Mouse (Mus musculus): Measurements from ENCODE around the gene Fam172a. TPM values are rescaled to one million over a fixed set of nuclear protein-coding genes. Genes with fewer than 3 reads are reported as not detected.

Fam172a gene
- total and polyA plus RNA-seq, 3 experiments = 3.0 to 9.4 (median 8.5) TPM

GRCm38 (mm10) chr13:78090701-78091100 is 388.9 kb downstream of the Fam172a start:
- H3K36me3 ChIP-seq (ENCODE audit: control insufficient read depth, insufficient read depth, low read length) = no peaks in the 10 kb centered on the region
- H3K27ac ChIP-seq = no peak overlapping the region
- H3K27me3 ChIP-seq (ENCODE audit: control insufficient read depth, insufficient read depth, low read length) = no peaks in the 10 kb centered on the region; the same call in 1 of the 2 replicates
- H3K9ac ChIP-seq (ENCODE audit: low read depth, low read length) = no peak overlapping the region
- no peaks in the 10 kb centered on the region for H3K4me1 ChIP-seq (ENCODE audit: control insufficient read depth, insufficient read depth, low read length)
- TF ChIP-seq CTCF (IDR thresholded peaks at IDR 0.05) = no peak
- no peak for TF ChIP-seq EP300 (IDR thresholded peaks at IDR 0.05; ENCODE audit: insufficient read depth, low read depth, low read length)
- no peak for TF ChIP-seq POLR2A (IDR thresholded peaks at IDR 0.05; ENCODE audit: insufficient read depth, low read depth, low read length)
- H3K4me3 ChIP-seq = no peak overlapping the region
- intact Hi-C loops (cut with DNase I) = no loop called here
- DNase-seq = no peak
- no peaks in the 10 kb centered on the region for H3K79me2 ChIP-seq (replicated peaks; ENCODE audit: control insufficient read depth, insufficient read depth, low read length)

DNA sequence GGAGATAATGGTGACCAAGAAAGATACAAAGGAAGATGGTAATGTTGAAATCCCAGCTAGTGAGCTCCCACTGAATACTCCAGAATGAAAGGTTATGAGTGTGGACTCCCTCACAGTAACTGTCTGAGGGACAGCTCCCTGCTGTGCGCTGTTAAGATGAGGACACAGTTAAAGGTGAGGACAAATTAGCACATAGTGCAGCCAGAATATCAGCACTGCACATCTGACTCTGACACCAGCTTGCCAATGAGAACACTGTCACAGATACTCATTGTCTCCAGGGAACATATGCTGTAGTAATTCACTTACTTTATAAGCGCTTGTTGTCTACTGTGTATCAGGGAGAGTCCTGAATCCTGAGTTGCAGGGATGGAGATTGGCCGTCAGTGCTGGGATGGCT is 390.1 kb downstream of the Fam172a start:
- 89% methylated on average over 3 of the region's 3 CpGs for WGBS
- no peaks in the 10 kb centered on the region; the same call in 1 of the 2 replicates for H3K27me3 ChIP-seq (ENCODE audit: control insufficient read depth, insufficient read depth, low read length)
- no peak overlapping the region for H3K4me3 ChIP-seq
- H3K9ac ChIP-seq (ENCODE audit: low read depth, low read length) = no peak overlapping the region
- no peaks in the 10 kb centered on the region for H3K4me1 ChIP-seq (ENCODE audit: control insufficient read depth, insufficient read depth, low read length)
- no peak for DNase-seq
- no peak overlapping the region for H3K27ac ChIP-seq
- TF ChIP-seq CTCF (IDR thresholded peaks at IDR 0.05) = no peak
- intact Hi-C loops (cut with DNase I) = no loop called here
- no peaks in the 10 kb centered on the region for H3K79me2 ChIP-seq (replicated peaks; ENCODE audit: control insufficient read depth, insufficient read depth, low read length)
- no peaks in the 10 kb centered on the region for H3K36me3 ChIP-seq (ENCODE audit: control insufficient read depth, insufficient read depth, low read length)

- DNase-seq = no peak
- Histone ChIP-seq H3K4me1 (ENCODE audit: control insufficient read depth, insufficient read depth, low read length) (no peaks in the 10 kb centered on the region), H3K9ac (ENCODE audit: low read depth, low read length) (no peak overlapping the region), H3K4me3 (no peak overlapping the region), H3K79me2 (replicated peaks; ENCODE audit: control insufficient read depth, insufficient read depth, low read length) (no peaks in the 10 kb centered on the region), H3K27ac (no peak overlapping the region), H3K36me3 (ENCODE audit: control insufficient read depth, insufficient read depth, low read length) (no peaks in the 10 kb centered on the region), H3K27me3 (ENCODE audit: control insufficient read depth, insufficient read depth, low read length) (no peaks in the 10 kb centered on the region; the same call in 1 of the 2 replicates)
- TF ChIP-seq POLR2A (IDR thresholded peaks at IDR 0.05; ENCODE audit: insufficient read depth, low read depth, low read length) (no peak), EP300 (IDR thresholded peaks at IDR 0.05; ENCODE audit: insufficient read depth, low read depth, low read length) (no peak), CTCF (IDR thresholded peaks at IDR 0.05) (peak; percentile 13; the same call in 1 of the 2 replicates)
- intact Hi-C loops (cut with DNase I) = no loop called here
- 86% methylated on average over 2 of the region's 2 CpGs for WGBS
Measured at GRCm38 (mm10) chr13:78094352-78094751, 392.5 kb downstream of the Fam172a start.

- H3K4me3 ChIP-seq = no peak overlapping the region
- intact Hi-C loops (cut with DNase I) = no loop called here
- H3K79me2 ChIP-seq (replicated peaks; ENCODE audit: control insufficient read depth, insufficient read depth, low read length) = no peaks in the 10 kb centered on the region
- H3K9ac ChIP-seq (ENCODE audit: low read depth, low read length) = no peak overlapping the region
- H3K27ac ChIP-seq = no peak overlapping the region
- H3K36me3 ChIP-seq (ENCODE audit: control insufficient read depth, insufficient read depth, low read length) = no peaks in the 10 kb centered on the region
- no peak for DNase-seq
- no peak for TF ChIP-seq POLR2A (IDR thresholded peaks at IDR 0.05; ENCODE audit: insufficient read depth, low read depth, low read length)
- TF ChIP-seq CTCF (IDR thresholded peaks at IDR 0.05) = no peak
- no peak for TF ChIP-seq EP300 (IDR thresholded peaks at IDR 0.05; ENCODE audit: insufficient read depth, low read depth, low read length)
- no peaks in the 10 kb centered on the region for H3K4me1 ChIP-seq (ENCODE audit: control insufficient read depth, insufficient read depth, low read length)
- H3K27me3 ChIP-seq (ENCODE audit: control insufficient read depth, insufficient read depth, low read length) = no peaks in the 10 kb centered on the region; the same call in 1 of the 2 replicates
- WGBS = 78% methylated on average over 1 of the region's 1 CpGs
Measured at GRCm38 (mm10) chr13:78095071-78095973, 393.5 kb downstream of the Fam172a start.

- no peak for TF ChIP-seq CTCF (IDR thresholded peaks at IDR 0.05)
- no peak for TF ChIP-seq POLR2A (IDR thresholded peaks at IDR 0.05; ENCODE audit: insufficient read depth, low read depth, low read length)
- TF ChIP-seq EP300 (IDR thresholded peaks at IDR 0.05; ENCODE audit: insufficient read depth, low read depth, low read length) = no peak
- H3K9ac ChIP-seq (ENCODE audit: low read depth, low read length) = no peak overlapping the region
- intact Hi-C loops (cut with DNase I) = no loop called here
- no peaks in the 10 kb centered on the region for H3K27me3 ChIP-seq (ENCODE audit: control insufficient read depth, insufficient read depth, low read length)
- 65% methylated on average over 5 of the region's 5 CpGs for WGBS
- no peak overlapping the region for H3K27ac ChIP-seq
- H3K4me1 ChIP-seq (ENCODE audit: control insufficient read depth, insufficient read depth, low read length) = peaks cover 2% of the 10 kb centered on the region; the same call in 1 of the 2 replicates
- H3K36me3 ChIP-seq (ENCODE audit: control insufficient read depth, insufficient read depth, low read length) = no peaks in the 10 kb centered on the region
- no peak for DNase-seq
- H3K79me2 ChIP-seq (replicated peaks; ENCODE audit: control insufficient read depth, insufficient read depth, low read length) = no peaks in the 10 kb centered on the region
- no peak overlapping the region for H3K4me3 ChIP-seq
Measured at GRCm38 (mm10) chr13:78098858-78099445, 397.1 kb downstream of the Fam172a start.

All from heart, adult 2 months (tissue).